Mouse (Mus musculus) stomach, embryonic 16.5 days (tissue): ENCODE data around the gene Olfr1023. TPM values are rescaled to one million over a fixed set of nuclear protein-coding genes. Genes with fewer than 3 reads are reported as not detected.

Source experiments
- polyA plus RNA-seq: library from polyadenylated mRNA; unstranded; fragments of >200 nt; fragmentation: Nextera tagmentation; extraction: Ambion mirVana; gene quantifications from 2 replicates; pipeline ENCODE4 v1.2.1, GENCODE M21; 2015

The Olfr1023 gene
- polyA plus RNA-seq, 1 experiment from 2014 or later, result not detected

Other genes with a start within 250 kb of the Olfr1023 start
- gene Olfr1002, start 234.9 kb upstream of the Olfr1023 start, polyA plus RNA-seq, result not detected in 2 replicates
- gene Olfr154, start 221.2 kb upstream of the Olfr1023 start, polyA plus RNA-seq, result not detected in 2 replicates
- gene Olfr1006, start 206.9 kb upstream of the Olfr1023 start, polyA plus RNA-seq, result not detected in 2 replicates
- gene Olfr1008, start 196.2 kb upstream of the Olfr1023 start, polyA plus RNA-seq, result not detected in 2 replicates
- not detected in 2 replicates for gene Olfr1009, start 170.2 kb upstream of the Olfr1023 start, polyA plus RNA-seq
- not detected in 2 replicates for gene Olfr1012, start 122.9 kb upstream of the Olfr1023 start, polyA plus RNA-seq
- gene Olfr1013, start 118.5 kb upstream of the Olfr1023 start, polyA plus RNA-seq, result not detected in 2 replicates
- not detected in 2 replicates for gene Olfr1014, start 112.9 kb upstream of the Olfr1023 start, polyA plus RNA-seq
- not detected in 2 replicates for gene Olfr1015, start 103.6 kb upstream of the Olfr1023 start, polyA plus RNA-seq
- gene Olfr1016, start 83.1 kb upstream of the Olfr1023 start, polyA plus RNA-seq, result not detected in 2 replicates
- gene Olfr1018, start 67.2 kb upstream of the Olfr1023 start, polyA plus RNA-seq, result not detected in 2 replicates
- gene Olfr1019, start 40.2 kb upstream of the Olfr1023 start, polyA plus RNA-seq, result not detected in 2 replicates
- gene Olfr1020, start 38.6 kb upstream of the Olfr1023 start, polyA plus RNA-seq, result not detected in 2 replicates
- not detected in 2 replicates for gene Olfr1022, start 17.0 kb upstream of the Olfr1023 start, polyA plus RNA-seq
- not detected in 2 replicates for gene Olfr1024, start 19.4 kb downstream of the Olfr1023 start, polyA plus RNA-seq
- gene Olfr1025-ps1, start 29.6 kb downstream of the Olfr1023 start, polyA plus RNA-seq, result not detected in 2 replicates
- gene Olfr1026, start 35.9 kb downstream of the Olfr1023 start, polyA plus RNA-seq, result not detected in 2 replicates
- not detected in 2 replicates for gene Olfr1028, start 64.8 kb downstream of the Olfr1023 start, polyA plus RNA-seq
- gene Olfr1029, start 88.3 kb downstream of the Olfr1023 start, polyA plus RNA-seq, result not detected in 2 replicates
- gene Olfr1030, start 93.6 kb downstream of the Olfr1023 start, polyA plus RNA-seq, result not detected in 2 replicates
- not detected in 2 replicates for gene Olfr1031, start 104.7 kb downstream of the Olfr1023 start, polyA plus RNA-seq
- not detected in 2 replicates for gene Olfr1032, start 119.9 kb downstream of the Olfr1023 start, polyA plus RNA-seq
- 4.9 and 5.4 TPM in 2 replicates for gene Olfr1033, start 135.0 kb downstream of the Olfr1023 start, polyA plus RNA-seq
- gene Olfr1034, start 160.2 kb downstream of the Olfr1023 start, polyA plus RNA-seq, result 0.06 and 0.09 TPM in 2 replicates
- not detected in 2 replicates for gene Olfr1036, start 188.4 kb downstream of the Olfr1023 start, polyA plus RNA-seq
- gene Olfr1037, start 201.7 kb downstream of the Olfr1023 start, polyA plus RNA-seq, result not detected in 2 replicates